Mouse (Mus musculus) small intestine, adult 2 months (tissue): ENCODE results near the gene Mettl27.

Experiments
- CTCF ChIP-seq: fragments of 200-500 bp; IDR thresholded peaks from 2 replicates; pipeline ENCODE4 v1.5.1; 2012; ENCODE audit warnings: low read depth, mild to moderate bottlenecking, control low read depth, inconsistent platforms, low read length, moderate library complexity, mixed read lengths; ENCODE audit not compliant: insufficient replicate concordance, insufficient read length; ENCODE audit errors: extremely low read depth
- POLR2A ChIP-seq: fragments of 200-500 bp; IDR thresholded peaks from 2 replicates; pipeline ENCODE4 v1.6.1; 2012; ENCODE audit warnings: low read depth, mild to moderate bottlenecking, control low read depth, inconsistent platforms, low read length, moderate library complexity

DNA sequence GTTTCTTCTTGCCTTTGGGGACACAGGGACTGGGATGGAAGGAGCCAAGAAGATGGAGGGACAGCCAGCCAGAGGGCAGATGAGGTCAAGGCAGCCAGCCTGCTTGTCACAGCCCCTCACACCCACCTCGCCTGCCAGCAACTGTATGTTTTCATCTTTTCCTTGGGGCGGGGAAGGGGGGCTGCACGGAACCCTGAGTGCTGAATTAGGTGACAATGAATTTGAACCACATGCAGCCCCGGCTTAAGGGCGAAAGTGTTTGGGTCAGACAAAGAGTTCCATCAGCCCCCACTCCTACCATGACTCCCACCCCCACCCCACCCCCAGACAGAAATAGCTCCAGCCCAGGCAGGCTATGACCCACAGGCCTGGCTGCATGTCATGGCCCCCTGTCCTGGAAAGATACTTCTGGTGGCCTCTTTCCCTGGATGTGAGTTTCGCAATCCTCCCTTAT lies 41.5 kb upstream of the Mettl27 start:
- no peak for TF ChIP-seq POLR2A
- no peak for TF ChIP-seq CTCF
